Mouse (Mus musculus) thymus, postnatal 4 days (tissue): Measurements from ENCODE around the gene Usp25.

Experiments used
- DNase-seq: peaks from one replicate; pipeline ENCODE4 v3.0.0; 2021

The Usp25 gene

GRCm38 (mm10) chr16:77150338-77150737 is 136.8 kb downstream of the Usp25 start:
- DNase-seq, result no peak

- no peak for DNase-seq
These were observed 137.4 kb downstream of the Usp25 start for GRCm38 (mm10) chr16:77150884-77151283.

GRCm38 (mm10) chr16:77152288-77152687 is 138.8 kb downstream of the Usp25 start:
- DNase-seq, result no peak

- DNase-seq, result no peak
These were observed 139.8 kb downstream of the Usp25 start for GRCm38 (mm10) chr16:77153216-77153715.

- DNase-seq, result no peak
These were observed 140.3 kb downstream of the Usp25 start for GRCm38 (mm10) chr16:77153815-77154214.

GRCm38 (mm10) chr16:77154831-77155230 is 141.3 kb downstream of the Usp25 start:
- DNase-seq, result no peak
